Mouse (Mus musculus) midbrain, embryonic 15.5 days (tissue): Measurements from ENCODE around the gene Wfs1. TPM values are rescaled to one million over a fixed set of nuclear protein-coding genes. Genes with fewer than 3 reads are reported as not detected.

Experiments
- ATAC-seq: fragments of 200-750 bp; cut with Nextera tagmentation; replicated peaks from 2 replicates; pipeline ENCODE4 v1.8.0; 2017; ENCODE audit warnings: moderate TSS enrichment
- H3K27ac ChIP-seq: fragments of 300-500 bp; sonication (generic); 2 replicates; pipeline ENCODE4 v1.5.1; 2015; ENCODE audit warnings: mild to moderate bottlenecking, inconsistent platforms
- H3K27me3 ChIP-seq: fragments of 300-500 bp; sonication (generic); replicated peaks from 2 replicates; pipeline ENCODE4 v1.6.1; 2015; ENCODE audit warnings: inconsistent platforms
- H3K36me3 ChIP-seq: fragments of 300-500 bp; sonication (generic); replicated peaks from 2 replicates; pipeline ENCODE4 v1.6.1; 2015; ENCODE audit warnings: inconsistent platforms
- H3K4me1 ChIP-seq: fragments of 300-500 bp; sonication (generic); 2 replicates; pipeline ENCODE4 v1.6.1; 2015; ENCODE audit warnings: inconsistent platforms
- H3K4me2 ChIP-seq: fragments of 300-500 bp; sonication (generic); 2 replicates; pipeline ENCODE4 v1.6.1; 2015; ENCODE audit warnings: inconsistent platforms, mild to moderate bottlenecking, moderate library complexity
- H3K4me3 ChIP-seq: fragments of 300-500 bp; sonication (generic); 2 replicates; pipeline ENCODE4 v1.5.1; 2015; ENCODE audit warnings: mild to moderate bottlenecking, inconsistent platforms
- H3K9ac ChIP-seq: fragments of 300-500 bp; sonication (generic); 2 replicates; pipeline ENCODE4 v1.6.1; 2015; ENCODE audit warnings: mild to moderate bottlenecking, inconsistent platforms
- H3K9me3 ChIP-seq: fragments of 300-500 bp; sonication (generic); 2 replicates; pipeline ENCODE4 v1.6.1; 2016; ENCODE audit warnings: inconsistent platforms
- WGBS: fragments of 180-500 bp; shearing (Covaris S2); methylation state at CpG from one replicate; pipeline ENCODE4 v1.1.7; 2015; ENCODE audit warnings: mixed read lengths; 5-methylcytosine and 5-hydroxymethylcytosine counted together
- polyA plus RNA-seq: library from polyadenylated mRNA; unstranded; fragments of >200 nt; fragmentation: Nextera tagmentation; extraction: Ambion mirVana; gene quantifications from 2 replicates; pipeline ENCODE4 v1.2.1, GENCODE M21; 2015

Gene Wfs1
- polyA plus RNA-seq, 1 experiment from 2014 or later = 8.9 TPM

DNA sequence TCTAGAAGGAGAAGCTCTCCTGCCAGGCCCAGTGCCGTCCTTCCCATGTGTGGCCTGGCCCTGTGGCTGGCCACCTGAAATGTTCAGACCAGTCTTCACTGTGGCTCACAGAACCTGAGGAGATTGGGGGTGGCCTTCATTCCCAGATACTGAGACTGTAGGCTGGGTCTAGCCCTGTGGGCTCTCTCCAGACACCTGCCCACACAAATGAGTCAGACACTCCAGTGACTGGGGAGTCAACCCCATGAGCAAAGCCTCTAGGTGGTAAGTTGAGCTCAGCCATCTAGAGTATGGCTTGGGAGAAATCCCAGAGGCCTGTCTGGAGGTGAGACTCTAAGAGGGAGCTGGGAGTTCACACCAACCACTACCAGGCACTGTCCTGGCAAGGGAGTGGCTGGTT is 67.1 kb downstream of the Wfs1 start:
- H3K9ac ChIP-seq = no peak overlapping the region

GRCm38 (mm10) chr5:36920072-36920471 is 68.9 kb downstream of the Wfs1 start:
- H3K36me3 ChIP-seq = no peaks in the 10 kb centered on the region
- H3K4me2 ChIP-seq = no peak overlapping the region
- no peak; the same call in 1 of the 2 replicates for ATAC-seq
- no peaks in the 10 kb centered on the region for H3K27me3 ChIP-seq
- no peak overlapping the region for H3K9ac ChIP-seq
- 34% methylated on average over 1 of the region's 1 CpGs for WGBS
- H3K9me3 ChIP-seq = no peaks in the 10 kb centered on the region
- no peak overlapping the region for H3K4me3 ChIP-seq
- H3K27ac ChIP-seq = no peak overlapping the region
- H3K4me1 ChIP-seq = peaks cover 14% of the 10 kb centered on the region; the same call in 1 of the 2 replicates

More for the DNA sequence above, 67.1 kb downstream of the Wfs1 start:
- Histone ChIP-seq H3K4me3 (no peak overlapping the region), H3K27me3 (no peaks in the 10 kb centered on the region), H3K4me2 (no peak overlapping the region), H3K27ac (no peak overlapping the region), H3K4me1 (peaks cover 14% of the 10 kb centered on the region; the same call in 1 of the 2 replicates), H3K9me3 (no peaks in the 10 kb centered on the region), H3K36me3 (no peaks in the 10 kb centered on the region)
- WGBS = 80% methylated on average over 1 of the region's 1 CpGs
- ATAC-seq = no peak

GRCm38 (mm10) chr5:36918016-36918415 is 71.0 kb downstream of the Wfs1 start:
- no peak for ATAC-seq
- H3K27me3 ChIP-seq = no peaks in the 10 kb centered on the region
- no peak overlapping the region for H3K4me2 ChIP-seq
- H3K4me3 ChIP-seq = no peak overlapping the region
- H3K27ac ChIP-seq = no peak overlapping the region
- peaks cover 6% of the 10 kb centered on the region; the same call in 1 of the 2 replicates for H3K4me1 ChIP-seq
- H3K9me3 ChIP-seq = no peaks in the 10 kb centered on the region
- WGBS = 77% methylated on average over 7 of the region's 7 CpGs
- H3K9ac ChIP-seq = no peak overlapping the region
- no peaks in the 10 kb centered on the region for H3K36me3 ChIP-seq

- 0 out of 2 replicates have a peak, but pooled peaks cover 6% of the 10 kb centered on the region for H3K4me1 ChIP-seq
- no peaks in the 10 kb centered on the region for H3K36me3 ChIP-seq
- no peaks in the 10 kb centered on the region for H3K27me3 ChIP-seq
- H3K4me2 ChIP-seq = no peak overlapping the region
- no peak overlapping the region for H3K4me3 ChIP-seq
- H3K9ac ChIP-seq = no peak overlapping the region
- H3K27ac ChIP-seq = no peak overlapping the region
- no peak for ATAC-seq
- WGBS = 78% methylated on average over 4 of the region's 4 CpGs
- H3K9me3 ChIP-seq = no peaks in the 10 kb centered on the region
Measured at GRCm38 (mm10) chr5:36917245-36917644, 71.8 kb downstream of the Wfs1 start.

- H3K36me3 ChIP-seq = no peaks in the 10 kb centered on the region
- H3K4me3 ChIP-seq = no peak overlapping the region
- H3K4me1 ChIP-seq = 0 out of 2 replicates have a peak, but pooled peaks cover 6% of the 10 kb centered on the region
- H3K9ac ChIP-seq = no peak overlapping the region
- no peak overlapping the region for H3K27ac ChIP-seq
- H3K4me2 ChIP-seq = no peak overlapping the region
- no peaks in the 10 kb centered on the region for H3K27me3 ChIP-seq
- 90% methylated on average over 4 of the region's 4 CpGs for WGBS
- ATAC-seq = no peak
- H3K9me3 ChIP-seq = no peaks in the 10 kb centered on the region
Measured at GRCm38 (mm10) chr5:36916581-36916980, 72.4 kb downstream of the Wfs1 start.

Other genes starting within 250 kb of the Wfs1 start
- 27.9 and 31.3 TPM in 2 replicates for gene Bloc1s4, start 240.6 kb downstream of the Wfs1 start, polyA plus RNA-seq
- 289 and 308 TPM in 2 replicates for gene Mrfap1, start 192.4 kb downstream of the Wfs1 start, polyA plus RNA-seq
- gene Man2b2, start 158.6 kb downstream of the Wfs1 start, polyA plus RNA-seq = 11.7 and 13.1 TPM in 2 replicates
- gene Ppp2r2c, start 120.7 kb downstream of the Wfs1 start, polyA plus RNA-seq = 54.7 and 55.3 TPM in 2 replicates
- gene Gm1043, start 96.2 kb upstream of the Wfs1 start, polyA plus RNA-seq = 2.6 and 2.8 TPM in 2 replicates